Mouse (Mus musculus): ENCODE data around the gene Asic4. TPM values are rescaled to one million over a fixed set of nuclear protein-coding genes. Genes with fewer than 3 reads are reported as not detected.

Asic4 gene
- polyA plus RNA-seq, 1 experiment from 2014 or later = 0.06 TPM

DNA sequence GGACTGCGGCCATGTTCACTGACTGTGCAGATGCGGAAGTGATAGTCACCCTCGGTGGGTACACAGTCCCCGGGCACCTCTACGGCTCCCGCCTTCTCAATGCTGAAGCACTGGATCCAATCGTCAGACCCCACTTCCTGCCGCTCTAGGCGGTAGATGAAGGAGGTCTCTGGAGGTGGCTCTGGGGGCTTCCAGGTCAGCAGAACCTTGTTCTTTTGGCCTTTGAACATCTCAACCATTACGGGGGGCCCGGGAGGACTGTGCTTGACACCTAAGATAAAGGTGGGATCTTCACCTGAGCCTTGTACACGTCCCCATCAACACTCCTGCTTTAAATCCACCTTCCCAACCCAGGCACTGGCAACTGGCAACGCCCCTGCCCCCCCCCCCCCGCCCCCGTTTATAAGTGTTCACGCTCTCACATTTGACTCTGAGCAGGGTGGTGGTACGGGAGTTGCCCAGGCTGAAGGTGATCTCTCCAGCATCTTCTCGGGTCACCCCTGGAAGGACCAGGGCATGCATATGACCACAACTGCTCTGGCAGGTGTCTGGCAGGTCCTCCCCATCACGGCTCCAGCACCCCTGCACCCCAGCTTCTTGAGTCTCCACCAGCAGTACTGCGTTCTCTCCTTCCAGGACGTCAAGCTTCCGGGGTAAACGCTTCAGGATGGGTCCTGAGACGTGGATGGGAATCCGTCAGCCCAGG is 52.9 kb downstream of the Asic4 start:
- H3K4me3 ChIP-seq (ENCODE audit: low read depth, low read length) = no peak overlapping the region
- WGBS (ENCODE audit: insufficient replicate concordance) = 72% methylated on average over 25 of the region's 25 CpGs
- H3K4me2 ChIP-seq (ENCODE audit: low read depth, low read length) = no peak overlapping the region
- no peak overlapping the region for H3K9ac ChIP-seq (ENCODE audit: low read depth, low read length)
- H3K27ac ChIP-seq (ENCODE audit: low read length) = no peak overlapping the region
- no peak for ATAC-seq (ENCODE audit: low read depth)
- peaks cover 44% of the 10 kb centered on the region for H3K27me3 ChIP-seq (ENCODE audit: control insufficient read depth, insufficient read depth, low read depth, low read length)
- no peaks in the 10 kb centered on the region for H3K36me3 ChIP-seq (ENCODE audit: control insufficient read depth, insufficient read depth)
- no peaks in the 10 kb centered on the region for H3K9me3 ChIP-seq (replicated peaks; ENCODE audit: control insufficient read depth, low read length)
- H3K4me1 ChIP-seq (ENCODE audit: control insufficient read depth, low read depth, low read length) = no peaks in the 10 kb centered on the region

DNA sequence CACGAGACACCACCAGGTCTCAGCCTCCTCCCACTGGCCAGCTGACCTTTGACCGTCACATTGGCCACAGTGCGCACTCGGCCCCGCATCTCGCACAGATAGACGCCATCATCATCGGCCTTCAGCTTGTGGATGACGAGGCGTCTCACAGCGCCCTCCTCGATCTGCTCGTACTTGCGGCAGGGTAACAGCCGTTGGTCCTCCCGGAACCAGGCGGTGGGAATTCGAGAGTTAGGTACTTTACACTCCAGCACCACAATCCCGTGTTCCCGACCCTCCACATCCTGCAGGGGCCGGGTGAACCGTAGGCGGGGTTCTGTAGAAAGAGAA is 53.4 kb downstream of the Asic4 start:
- WGBS (ENCODE audit: insufficient replicate concordance) = 79% methylated on average over 23 of the region's 23 CpGs
- Histone ChIP-seq H3K27me3 (ENCODE audit: control insufficient read depth, insufficient read depth, low read depth, low read length) (peaks cover 44% of the 10 kb centered on the region), H3K9ac (ENCODE audit: low read depth, low read length) (no peak overlapping the region), H3K4me1 (ENCODE audit: control insufficient read depth, low read depth, low read length) (no peaks in the 10 kb centered on the region), H3K4me3 (ENCODE audit: low read depth, low read length) (no peak overlapping the region), H3K4me2 (ENCODE audit: low read depth, low read length) (no peak overlapping the region), H3K36me3 (ENCODE audit: control insufficient read depth, insufficient read depth) (no peaks in the 10 kb centered on the region), H3K9me3 (replicated peaks; ENCODE audit: control insufficient read depth, low read length) (no peaks in the 10 kb centered on the region), H3K27ac (ENCODE audit: low read length) (no peak overlapping the region)
- ATAC-seq (ENCODE audit: low read depth) = no peak

DNA sequence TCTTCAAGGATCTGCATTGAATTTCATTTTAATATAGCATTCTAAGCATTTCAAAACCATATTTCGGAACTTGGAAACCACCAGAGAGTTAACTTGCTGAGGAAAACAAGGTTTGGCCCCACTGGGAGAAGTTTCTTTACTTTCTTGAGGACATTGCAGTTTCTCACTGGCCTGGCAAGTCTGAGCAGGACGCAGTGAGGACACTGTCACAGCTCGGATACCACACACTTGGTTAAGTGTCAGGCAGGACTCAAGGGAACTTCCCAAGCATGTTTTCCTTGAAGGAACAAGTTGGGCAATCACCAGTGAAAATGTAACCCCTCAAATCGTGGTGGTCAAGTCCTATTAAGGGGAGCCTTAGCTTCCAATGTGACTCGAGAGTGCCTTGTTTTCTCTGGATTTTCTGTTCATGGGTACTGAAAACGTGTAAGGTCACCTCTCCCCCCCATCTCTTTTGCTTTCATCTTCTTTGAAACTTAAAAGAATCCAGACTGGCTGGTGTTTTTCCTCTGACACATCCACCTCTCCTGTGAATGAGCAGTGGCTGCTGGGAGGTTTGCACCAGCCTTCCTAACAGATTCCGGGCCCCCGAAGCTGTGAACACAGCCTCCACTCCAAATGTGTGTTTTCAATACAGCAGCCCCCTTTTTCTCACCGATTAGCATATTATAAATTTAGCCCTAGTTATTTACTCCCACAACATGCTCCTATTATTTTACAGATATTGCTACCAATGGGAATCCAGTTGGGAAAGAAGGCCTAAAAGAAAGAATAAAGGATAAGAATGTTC is 54.2 kb downstream of the Asic4 start:
- Histone ChIP-seq H3K9ac (ENCODE audit: low read depth, low read length) (no peak overlapping the region), H3K4me3 (ENCODE audit: low read depth, low read length) (no peak overlapping the region; the same call in 1 of the 2 replicates)

DNA sequence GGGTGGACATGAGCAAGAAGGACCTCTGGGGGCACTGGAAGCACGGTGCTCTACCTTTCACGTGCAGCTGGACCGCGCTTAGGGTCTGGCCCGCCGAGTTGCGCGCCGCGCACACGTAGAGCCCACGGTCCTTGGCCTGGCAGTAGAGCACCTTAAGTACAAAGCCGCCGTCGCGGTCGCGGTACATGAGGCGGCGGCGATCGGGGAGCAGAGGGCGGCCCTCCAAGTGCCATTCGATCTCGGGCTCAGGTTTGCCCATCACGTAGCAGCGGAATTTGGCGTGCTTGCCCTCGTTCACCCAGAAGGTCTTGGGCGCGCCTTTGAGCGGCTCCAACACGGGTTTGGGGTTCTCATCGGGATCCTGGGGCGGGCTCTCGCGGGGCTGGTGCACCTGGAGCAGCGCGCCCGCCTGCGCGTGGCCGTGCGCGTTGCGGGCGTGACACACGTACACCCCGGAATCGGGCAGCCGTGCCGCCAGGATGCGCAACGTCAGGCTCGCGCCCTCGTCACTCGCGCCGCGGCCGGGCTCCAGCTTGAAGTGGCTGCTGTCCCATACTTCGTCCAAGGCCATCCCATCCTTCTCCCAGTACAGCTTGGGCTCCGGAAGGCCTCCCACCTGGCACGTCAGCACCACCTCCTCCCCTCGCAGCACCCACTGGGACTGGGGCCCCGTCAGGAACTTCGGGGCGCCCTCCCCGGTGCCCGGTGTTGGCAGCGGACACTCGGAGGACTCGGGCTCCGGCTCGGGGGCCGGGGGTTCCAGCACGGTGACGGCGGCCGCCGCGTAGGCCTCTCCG is 55.1 kb downstream of the Asic4 start:
- peak overlapping the region; percentile 43; the same call in 1 of the 2 replicates for H3K27ac ChIP-seq (ENCODE audit: low read length)
- ATAC-seq (ENCODE audit: low read depth) = no peak

More for the DNA sequence above, 54.2 kb downstream of the Asic4 start:
- ATAC-seq (ENCODE audit: low read depth) = no peak
- no peaks in the 10 kb centered on the region for H3K4me1 ChIP-seq (ENCODE audit: control insufficient read depth, low read depth, low read length)
- peaks cover 44% of the 10 kb centered on the region for H3K27me3 ChIP-seq (ENCODE audit: control insufficient read depth, insufficient read depth, low read depth, low read length)
- WGBS (ENCODE audit: insufficient replicate concordance) = 53% methylated on average over 9 of the region's 9 CpGs
- H3K9me3 ChIP-seq (replicated peaks; ENCODE audit: control insufficient read depth, low read length) = no peaks in the 10 kb centered on the region
- H3K4me2 ChIP-seq (ENCODE audit: low read depth, low read length) = peak overlapping the region; percentile 63; the same call in 1 of the 2 replicates
- H3K36me3 ChIP-seq (ENCODE audit: control insufficient read depth, insufficient read depth) = no peaks in the 10 kb centered on the region
- H3K27ac ChIP-seq (ENCODE audit: low read length) = no peak overlapping the region

DNA sequence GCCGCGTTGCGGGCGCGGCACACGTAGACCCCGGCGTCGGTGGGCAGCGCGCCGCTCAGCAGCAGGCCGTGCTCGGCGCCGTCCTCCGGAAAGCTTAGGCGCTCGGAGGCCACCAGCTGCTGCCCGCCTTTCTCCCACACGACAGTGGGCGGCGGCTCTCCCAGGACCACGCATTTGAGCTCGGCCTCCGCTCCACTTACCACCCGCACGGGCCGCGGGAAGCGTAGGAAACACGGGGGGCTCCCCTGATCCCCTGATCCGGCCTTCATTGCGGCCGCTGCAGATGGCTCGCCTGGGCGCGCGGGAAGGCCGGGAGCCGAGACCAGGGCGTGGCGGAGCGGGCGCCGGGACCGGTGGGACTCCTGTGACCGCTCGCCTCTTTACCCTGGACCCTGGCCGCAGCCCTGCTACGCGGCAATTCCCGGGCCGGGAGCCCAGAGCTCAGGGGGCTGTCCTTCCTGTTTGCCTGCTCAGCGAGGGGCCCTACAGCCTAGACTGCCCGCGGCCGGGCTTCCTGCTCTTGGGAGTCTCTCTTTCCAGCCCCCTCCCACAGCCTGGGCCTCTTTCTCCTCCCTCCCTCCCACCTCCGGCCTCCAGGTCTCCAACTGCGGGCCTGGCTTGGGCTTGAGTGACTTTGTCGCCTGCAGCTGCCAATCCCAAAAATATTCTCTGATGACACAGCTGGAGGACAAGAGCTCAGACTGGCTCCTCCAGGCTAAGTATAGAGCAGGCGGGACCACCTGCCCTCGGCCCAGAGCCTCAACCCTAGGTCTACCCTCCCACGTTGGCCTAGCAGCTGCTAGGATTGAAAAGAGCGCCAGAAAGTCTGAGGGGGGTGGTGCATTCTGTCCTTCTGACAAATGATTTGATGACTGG is 56.0 kb downstream of the Asic4 start, which contains the start of gene Obsl1:
Obsl1 (minus strand) TSS at position 497 of the 876 bp plus-strand sequence.
- H3K4me1 ChIP-seq (ENCODE audit: control insufficient read depth, low read depth, low read length) = no peaks in the 10 kb centered on the region; the same call in 1 of the 2 replicates
- H3K36me3 ChIP-seq (ENCODE audit: control insufficient read depth, insufficient read depth) = no peaks in the 10 kb centered on the region
- H3K4me2 ChIP-seq (ENCODE audit: low read depth, low read length) = peak within 1 kb of the TSS; percentile 63
- peak; percentile 79 for ATAC-seq (ENCODE audit: low read depth)
- peak within 1 kb of the TSS; percentile 56 for H3K9ac ChIP-seq (ENCODE audit: low read depth, low read length)
- peak within 1 kb of the TSS; percentile 43 for H3K27ac ChIP-seq (ENCODE audit: low read length)
- WGBS (ENCODE audit: insufficient replicate concordance) = 1% methylated on average over 64 of the region's 65 CpGs
- H3K9me3 ChIP-seq (replicated peaks; ENCODE audit: control insufficient read depth, low read length) = no peaks in the 10 kb centered on the region
- H3K4me3 ChIP-seq (ENCODE audit: low read depth, low read length) = peak within 1 kb of the TSS; percentile 60
- H3K27me3 ChIP-seq (ENCODE audit: control insufficient read depth, insufficient read depth, low read depth, low read length) = peaks cover 44% of the 10 kb centered on the region

More for the DNA sequence above, 55.1 kb downstream of the Asic4 start:
- Histone ChIP-seq H3K9ac (ENCODE audit: low read depth, low read length) (peak overlapping the region; percentile 56), H3K36me3 (ENCODE audit: control insufficient read depth, insufficient read depth) (no peaks in the 10 kb centered on the region), H3K4me2 (ENCODE audit: low read depth, low read length) (peak overlapping the region; percentile 63), H3K4me1 (ENCODE audit: control insufficient read depth, low read depth, low read length) (no peaks in the 10 kb centered on the region), H3K9me3 (replicated peaks; ENCODE audit: control insufficient read depth, low read length) (no peaks in the 10 kb centered on the region), H3K27me3 (ENCODE audit: control insufficient read depth, insufficient read depth, low read depth, low read length) (peaks cover 44% of the 10 kb centered on the region), H3K4me3 (ENCODE audit: low read depth, low read length) (peak overlapping the region; percentile 60)
- 1% methylated on average over 84 of the region's 84 CpGs for WGBS (ENCODE audit: insufficient replicate concordance)

DNA sequence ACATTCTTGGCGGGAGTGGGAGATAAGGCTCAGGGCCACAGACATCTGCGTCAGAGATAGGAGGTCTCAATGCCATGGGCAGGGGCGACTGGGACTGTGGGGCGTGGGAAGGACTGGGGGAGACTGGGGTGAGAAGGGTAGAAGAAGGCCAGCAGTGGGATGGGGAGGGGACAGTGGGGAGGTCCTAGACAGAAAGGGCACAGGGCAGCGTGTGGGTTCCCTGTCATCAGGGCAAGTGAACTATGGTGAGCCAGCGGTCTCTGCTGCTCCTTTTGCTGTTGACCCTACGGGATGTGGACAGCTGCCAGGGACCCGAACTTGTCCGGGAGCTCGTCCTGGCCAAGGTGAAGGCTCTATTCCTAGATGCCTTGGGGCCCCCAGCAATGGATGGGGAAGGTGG is 56.8 kb downstream of the Asic4 start, which contains the start of gene Inha:
Inha (plus strand) TSS at position 72 of the 400 bp plus-strand sequence.
- Histone ChIP-seq H3K36me3 (ENCODE audit: control insufficient read depth, insufficient read depth) (no peaks in the 10 kb centered on the region), H3K4me1 (ENCODE audit: control insufficient read depth, low read depth, low read length) (no peaks in the 10 kb centered on the region; the same call in 1 of the 2 replicates), H3K4me3 (ENCODE audit: low read depth, low read length) (peak within 1 kb of the TSS; percentile 60), H3K4me2 (ENCODE audit: low read depth, low read length) (peak within 1 kb of the TSS; percentile 63), H3K27ac (ENCODE audit: low read length) (peak within 1 kb of the TSS; percentile 43), H3K9ac (ENCODE audit: low read depth, low read length) (peak within 1 kb of the TSS; percentile 56), H3K9me3 (replicated peaks; ENCODE audit: control insufficient read depth, low read length) (no peaks in the 10 kb centered on the region), H3K27me3 (ENCODE audit: control insufficient read depth, insufficient read depth, low read depth, low read length) (peaks cover 44% of the 10 kb centered on the region)
- no peak for ATAC-seq (ENCODE audit: low read depth)
- WGBS (ENCODE audit: insufficient replicate concordance) = 48% methylated on average over 10 of the region's 10 CpGs

DNA sequence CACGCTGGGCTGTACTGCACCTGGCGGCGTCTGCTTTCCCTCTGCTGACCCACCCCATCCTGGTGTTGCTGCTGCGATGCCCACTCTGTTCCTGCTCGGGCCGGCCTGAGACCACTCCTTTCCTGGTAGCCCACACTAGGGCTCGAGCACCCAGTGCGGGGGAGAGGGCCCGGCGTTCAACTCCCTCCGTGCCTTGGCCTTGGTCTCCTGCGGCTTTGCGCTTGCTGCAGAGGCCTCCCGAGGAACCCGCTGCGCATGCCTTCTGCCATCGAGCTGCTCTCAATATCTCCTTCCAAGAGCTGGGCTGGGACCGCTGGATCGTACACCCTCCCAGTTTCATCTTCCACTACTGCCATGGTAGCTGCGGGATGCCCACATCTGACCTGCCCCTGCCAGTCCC is 59.4 kb downstream of the Asic4 start:
- no peak overlapping the region for H3K9ac ChIP-seq (ENCODE audit: low read depth, low read length)
- no peak for ATAC-seq (ENCODE audit: low read depth)
- H3K4me1 ChIP-seq (ENCODE audit: control insufficient read depth, low read depth, low read length) = no peaks in the 10 kb centered on the region; the same call in 1 of the 2 replicates
- H3K9me3 ChIP-seq (replicated peaks; ENCODE audit: control insufficient read depth, low read length) = no peaks in the 10 kb centered on the region
- H3K27ac ChIP-seq (ENCODE audit: low read length) = no peak overlapping the region
- 60% methylated on average over 20 of the region's 20 CpGs for WGBS (ENCODE audit: insufficient replicate concordance)
- H3K27me3 ChIP-seq (ENCODE audit: control insufficient read depth, insufficient read depth, low read depth, low read length) = peaks cover 32% of the 10 kb centered on the region
- H3K36me3 ChIP-seq (ENCODE audit: control insufficient read depth, insufficient read depth) = no peaks in the 10 kb centered on the region
- H3K4me2 ChIP-seq (ENCODE audit: low read depth, low read length) = no peak overlapping the region
- no peak overlapping the region for H3K4me3 ChIP-seq (ENCODE audit: low read depth, low read length)

DNA sequence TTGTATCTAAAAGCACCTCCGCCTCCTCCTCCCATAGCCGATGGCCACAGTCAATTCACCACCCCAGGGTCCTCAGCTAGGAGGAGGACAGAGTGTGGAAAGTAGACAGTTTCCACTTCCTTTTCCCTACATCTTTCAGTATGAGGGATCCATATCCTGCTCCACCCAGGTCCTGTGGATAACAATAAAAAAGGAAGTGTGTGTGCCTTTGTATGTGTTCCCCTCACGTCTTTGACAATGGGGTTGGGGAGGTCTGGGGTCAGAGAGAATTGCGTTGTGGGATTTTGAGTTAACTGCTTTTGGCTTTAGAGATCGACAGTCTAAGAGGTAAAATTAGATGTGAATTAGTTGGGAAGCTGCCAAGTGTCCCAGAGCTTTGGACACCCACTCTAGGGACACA is 59.9 kb downstream of the Asic4 start:
- WGBS (ENCODE audit: insufficient replicate concordance) = 39% methylated on average over 5 of the region's 5 CpGs

More for the DNA sequence above, 59.9 kb downstream of the Asic4 start:
- Histone ChIP-seq H3K9me3 (replicated peaks; ENCODE audit: control insufficient read depth, low read length) (no peaks in the 10 kb centered on the region), H3K36me3 (ENCODE audit: control insufficient read depth, insufficient read depth) (no peaks in the 10 kb centered on the region), H3K4me1 (ENCODE audit: control insufficient read depth, low read depth, low read length) (no peaks in the 10 kb centered on the region; the same call in 1 of the 2 replicates), H3K4me3 (ENCODE audit: low read depth, low read length) (no peak overlapping the region), H3K27ac (ENCODE audit: low read length) (no peak overlapping the region), H3K27me3 (ENCODE audit: control insufficient read depth, insufficient read depth, low read depth, low read length) (peaks cover 26% of the 10 kb centered on the region), H3K9ac (ENCODE audit: low read depth, low read length) (no peak overlapping the region), H3K4me2 (ENCODE audit: low read depth, low read length) (no peak overlapping the region)
- no peak for ATAC-seq (ENCODE audit: low read depth)
